Mouse (Mus musculus) bone marrow, adult 2 months (tissue): ENCODE data around the gene Ryr1.

Experiments used
- CTCF ChIP-seq: fragments of 200-500 bp; IDR thresholded peaks from 2 replicates; pipeline ENCODE4 v1.5.1; 2011; ENCODE audit warnings: low read length, control low read depth; ENCODE audit not compliant: control insufficient read depth, insufficient read depth
- POLR2A ChIP-seq: fragments of 200-500 bp; IDR thresholded peaks from 2 replicates; pipeline ENCODE4 v1.6.1; 2011; ENCODE audit warnings: low read depth, mild to moderate bottlenecking, control low read depth, low read length, borderline replicate concordance; ENCODE audit not compliant: control insufficient read depth

- no peak for TF ChIP-seq POLR2A
- peak; percentile 32; the same call in 1 of the 2 replicates for TF ChIP-seq CTCF
These were observed 87.7 kb downstream of the Ryr1 start for GRCm38 (mm10) chr7:29037261-29037660.
